Mouse (Mus musculus) lung, postnatal 10 days (tissue): ENCODE measurements around the gene Trove2.

Source experiments
- DNase-seq: peaks from one replicate; pipeline ENCODE4 v3.0.0; 2021

The Trove2 gene

DNA sequence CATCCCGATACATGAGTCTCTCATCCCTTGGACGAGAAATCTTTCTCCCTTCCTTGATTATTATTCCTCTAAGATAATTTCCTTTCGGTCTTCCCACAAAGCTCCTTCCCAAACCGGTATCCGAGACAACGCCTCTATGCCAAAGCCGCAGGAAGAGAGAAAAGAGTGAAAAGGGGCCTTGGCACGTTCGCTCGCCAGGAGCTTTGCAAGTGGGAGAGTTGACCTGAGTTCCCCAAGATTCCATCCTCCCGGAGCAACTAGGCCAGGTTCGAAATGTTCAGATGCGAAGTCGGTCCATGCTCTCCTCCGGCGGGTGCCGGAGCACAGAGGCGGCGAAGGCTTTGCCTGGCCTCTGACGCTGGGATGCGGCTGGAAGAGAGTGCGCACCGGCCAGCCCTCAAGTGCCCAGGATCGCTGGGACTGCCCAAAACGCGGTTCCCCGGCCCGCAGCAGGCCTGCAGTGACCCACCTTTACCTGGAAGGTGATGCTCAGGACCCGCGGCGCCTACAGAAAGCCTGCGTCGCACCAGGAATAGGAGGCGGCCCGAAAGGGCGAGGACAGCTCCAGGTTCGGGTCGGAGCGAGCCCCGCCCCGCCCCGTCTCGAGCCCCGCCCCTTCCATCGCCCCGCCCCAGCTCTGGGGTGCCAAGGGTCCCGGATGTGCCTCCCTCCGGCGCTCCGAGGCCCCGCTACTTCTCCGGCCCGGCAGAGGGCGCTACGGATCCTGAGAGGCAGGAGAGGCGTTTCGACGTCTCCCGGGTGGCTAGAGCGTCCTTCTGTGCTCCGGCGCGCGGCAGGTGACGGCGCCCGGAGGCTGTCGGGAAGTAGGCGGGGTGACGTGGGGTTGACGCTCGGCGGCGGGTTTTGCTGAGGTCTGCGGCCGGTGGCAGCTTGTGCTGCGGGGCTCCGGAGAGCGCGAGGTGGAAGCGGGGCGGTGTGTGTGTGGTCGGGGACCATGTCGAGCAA, at the start of gene Trove2, which contains the start of gene Uchl5:
Gene Trove2 (minus strand): TSS at position 623 of the 966 bp plus-strand sequence.
Gene Uchl5 (plus strand): TSS at position 827 of the 966 bp plus-strand sequence.
- peak; percentile 99 for DNase-seq

DNA sequence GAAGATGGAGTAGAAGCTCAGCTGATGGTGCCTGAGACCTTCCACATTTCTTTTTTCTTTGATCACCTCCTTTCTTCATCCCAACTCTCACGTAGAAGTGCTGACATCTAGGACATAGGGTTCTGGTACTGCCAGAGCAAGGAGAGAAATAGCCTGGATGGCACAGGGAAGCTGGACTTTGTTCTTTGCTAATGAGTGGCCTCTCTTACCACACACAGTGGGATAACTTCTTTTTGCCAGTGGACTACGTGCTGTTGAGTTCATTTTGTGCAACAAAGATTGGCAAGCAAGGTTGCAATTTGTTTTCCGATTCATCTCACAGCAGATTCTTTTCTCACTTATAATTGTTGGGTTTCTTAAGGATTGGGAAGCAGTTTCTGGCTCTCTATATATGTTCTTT, 45.8 kb upstream of the Trove2 start:
- DNase-seq = no peak

DNA sequence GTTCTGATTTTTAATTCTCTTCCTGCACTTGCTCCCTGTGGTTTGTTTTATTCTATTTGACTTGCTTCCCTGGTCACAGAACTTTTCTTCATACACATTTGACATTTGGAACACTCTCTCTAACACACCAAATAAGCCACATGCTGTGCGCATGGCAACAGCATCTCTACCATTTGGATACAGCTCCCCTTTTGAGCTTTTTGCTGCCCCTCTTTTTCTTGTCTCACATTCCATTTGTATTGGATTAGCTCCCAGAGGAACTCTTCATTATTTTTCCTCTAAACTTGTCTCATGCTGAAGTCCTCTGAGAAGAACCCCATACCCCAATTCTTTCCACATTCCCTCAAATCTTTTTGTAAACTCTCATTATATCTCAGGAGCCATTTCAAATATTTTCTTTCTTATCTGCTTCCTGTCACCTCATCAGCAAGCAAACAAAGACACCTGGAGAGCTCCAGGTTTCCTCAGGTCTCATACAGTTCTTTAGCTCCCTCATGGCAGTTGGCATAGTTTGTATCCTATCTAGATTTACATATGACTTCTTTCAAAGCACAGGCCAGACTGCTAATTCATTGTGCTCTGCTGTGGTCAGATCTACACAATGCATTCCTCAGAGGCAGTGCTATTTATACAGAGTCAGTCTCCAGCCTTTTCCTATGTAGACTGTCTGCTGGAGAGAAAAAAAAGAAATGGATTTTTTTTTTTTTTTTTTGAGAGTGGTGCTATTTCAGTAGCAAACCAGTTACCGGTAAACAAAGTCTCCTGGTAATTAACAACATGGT, 43.4 kb upstream of the Trove2 start:
- DNase-seq = no peak

DNA sequence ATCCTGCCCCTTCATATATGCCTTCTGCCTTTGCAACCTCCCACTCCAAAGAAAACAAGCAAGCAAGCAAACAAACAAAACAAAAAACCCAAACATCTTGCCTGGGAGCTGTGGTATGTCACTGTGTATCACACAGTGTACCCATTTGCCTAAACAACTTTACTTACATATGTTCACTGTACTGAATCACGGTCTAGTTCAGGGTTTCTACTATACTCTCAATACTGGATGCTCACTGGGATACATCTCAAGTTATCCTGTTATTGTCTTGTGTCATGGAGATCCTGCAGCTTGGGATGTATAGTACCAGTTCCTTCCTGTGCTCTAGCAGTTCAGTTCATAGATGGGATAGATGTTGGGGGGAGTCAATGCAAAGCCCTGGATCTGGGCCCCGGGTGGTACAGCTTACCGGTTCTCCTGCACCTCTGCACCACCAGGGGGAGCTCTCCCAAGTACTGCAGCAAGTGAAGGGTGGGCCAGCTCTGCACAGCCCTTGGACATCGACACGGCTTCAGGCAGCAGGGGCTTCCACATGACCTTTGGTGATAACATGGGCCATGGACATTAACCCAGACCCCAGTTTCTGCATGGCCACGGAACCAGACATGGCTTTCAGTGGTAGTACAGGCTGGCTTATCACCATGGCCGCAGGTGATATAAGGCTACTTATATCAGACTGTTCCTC, 37.0 kb upstream of the Trove2 start:
- DNase-seq = peak; percentile 89

DNA sequence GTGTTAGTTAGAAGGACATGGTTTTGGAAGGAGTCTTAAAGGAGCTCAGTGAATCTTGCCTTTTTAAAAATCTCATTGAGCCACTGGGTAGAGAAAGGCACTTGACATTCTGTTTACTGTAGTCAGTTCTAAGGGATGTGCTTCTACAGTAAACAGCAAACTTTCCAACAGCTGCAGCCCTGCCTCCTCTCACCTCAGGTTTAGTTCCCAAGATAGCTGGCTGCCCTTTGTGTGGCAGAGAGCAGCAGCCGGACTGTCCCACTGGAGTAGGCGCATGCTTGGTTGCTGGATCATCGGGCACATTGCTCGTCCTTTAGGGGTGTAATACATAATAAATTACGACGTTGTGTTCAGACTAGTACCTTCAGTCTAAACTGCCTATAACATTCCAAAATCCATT, 32.2 kb upstream of the Trove2 start:
- DNase-seq = peak; percentile 19

DNA sequence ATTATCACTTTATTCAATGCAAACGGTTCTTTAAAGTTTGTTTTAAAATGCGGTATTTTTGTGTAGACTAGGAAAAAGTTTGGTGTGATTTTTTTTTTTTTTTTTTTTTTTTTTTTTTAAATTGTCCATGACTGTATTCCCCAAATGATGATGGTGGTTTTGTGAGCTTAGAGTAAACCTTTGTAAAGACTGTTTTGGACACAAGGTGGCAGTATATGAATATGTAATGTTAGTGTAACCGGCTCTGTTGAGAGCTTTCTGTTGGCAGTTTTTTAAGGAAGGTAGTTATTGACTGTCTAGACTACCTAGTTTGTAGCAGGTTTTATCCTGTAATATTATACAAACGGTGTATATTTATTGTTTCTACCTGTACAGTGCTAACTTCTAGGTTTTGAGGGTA, 26.7 kb upstream of the Trove2 start:
- peak; percentile 71 for DNase-seq

DNA sequence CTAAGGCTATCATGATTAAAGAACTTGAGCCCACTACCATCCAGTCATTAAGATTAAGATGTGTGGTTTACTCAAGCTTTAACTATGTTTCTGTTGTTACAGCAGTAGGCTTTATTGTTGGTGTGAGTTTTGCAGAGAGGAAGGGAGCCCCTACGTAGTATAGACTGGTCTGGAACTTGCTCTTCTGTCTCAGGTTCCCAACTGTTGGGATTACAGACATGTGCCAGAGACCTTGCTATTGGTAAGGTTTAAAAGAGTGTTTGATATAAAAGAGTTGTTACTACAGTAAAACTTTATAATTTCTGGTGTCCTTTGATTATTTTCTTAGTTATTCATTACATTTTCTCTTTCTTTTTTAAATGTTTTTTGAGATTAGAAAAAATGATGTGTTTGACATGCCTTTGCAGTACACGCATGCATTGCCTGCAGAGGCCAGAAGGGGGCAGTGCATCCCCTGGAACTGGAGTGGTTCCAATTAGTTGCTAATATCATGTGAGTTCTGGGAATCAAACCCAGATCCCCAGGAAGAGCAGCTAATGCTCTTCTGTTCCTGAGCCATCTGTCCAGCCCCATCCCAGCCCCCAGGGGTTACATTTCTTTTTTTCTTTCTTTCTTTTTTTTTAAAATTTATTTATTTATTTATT, 11.8 kb upstream of the Trove2 start:
- DNase-seq = peak; percentile 40

DNA sequence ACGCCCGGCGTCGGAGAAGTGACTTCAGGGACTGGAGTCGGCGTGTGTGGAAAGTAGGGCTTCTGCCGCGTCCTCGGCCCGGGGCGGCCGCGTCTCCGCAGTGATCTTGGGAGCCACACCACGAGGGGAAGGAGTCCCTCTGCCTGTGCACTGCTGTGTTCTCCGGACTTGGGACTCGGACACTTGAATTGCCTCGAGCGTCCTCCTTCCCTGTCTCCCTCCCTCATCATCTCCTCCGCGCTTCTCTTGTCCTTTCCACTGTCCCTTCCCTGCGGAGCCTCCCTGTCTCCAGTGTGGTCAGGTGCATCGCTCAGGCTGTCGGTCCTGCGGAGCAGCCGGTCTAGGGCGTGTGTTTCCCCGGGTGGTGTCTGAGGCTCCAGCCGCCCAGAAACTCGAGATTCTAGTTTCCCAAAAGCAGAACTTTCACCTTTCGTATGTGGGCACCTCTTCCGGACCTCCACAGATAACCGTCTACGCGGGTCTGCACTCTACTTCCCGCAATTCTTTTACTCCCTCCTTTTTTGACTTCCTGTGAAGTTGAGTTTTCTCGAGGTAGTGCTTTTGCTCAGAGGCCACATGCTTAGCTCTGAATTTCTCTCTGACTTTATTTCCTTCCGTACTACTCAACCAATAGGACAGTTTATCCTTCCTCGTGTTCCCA, 820 bp upstream of the Trove2 start:
- no peak for DNase-seq

DNA sequence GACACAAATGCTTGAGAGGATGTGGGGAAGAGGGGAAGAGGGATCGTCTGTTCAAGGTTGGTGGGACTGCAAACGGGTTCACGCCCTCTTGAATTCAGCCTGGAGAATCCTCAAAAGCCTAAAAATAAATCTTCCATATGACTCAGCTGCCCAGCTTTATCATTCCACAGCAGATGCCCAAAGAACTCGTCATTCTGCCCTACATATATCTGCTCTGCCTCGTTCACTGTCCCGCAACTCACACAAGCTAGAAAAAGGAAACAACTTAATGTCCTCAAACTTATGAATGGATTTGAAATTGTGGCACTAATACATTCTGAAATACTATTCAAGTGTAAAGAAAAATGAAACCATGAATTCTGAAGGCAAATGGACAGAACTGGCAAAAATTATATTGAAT, 3.0 kb downstream of the Trove2 start:
- DNase-seq = no peak

DNA sequence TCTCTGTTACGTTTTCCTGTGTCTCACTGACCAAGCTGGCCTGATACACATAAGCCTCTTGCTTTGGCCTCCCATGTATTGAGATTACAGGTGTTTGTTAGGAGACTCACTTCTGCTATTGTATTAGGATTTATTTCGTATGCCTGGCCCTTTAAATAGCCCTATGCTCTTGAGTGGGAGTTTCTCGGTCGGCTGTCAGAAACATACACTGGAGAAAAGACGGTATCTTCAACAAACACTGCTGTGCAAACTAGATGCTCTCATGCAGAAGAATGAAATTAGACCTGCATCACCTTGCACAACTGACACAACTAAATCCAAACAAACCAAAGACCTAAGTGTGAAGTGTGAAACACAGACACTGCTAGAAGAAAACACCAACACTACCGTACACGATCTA, 3.8 kb downstream of the Trove2 start:
- DNase-seq = no peak

DNA sequence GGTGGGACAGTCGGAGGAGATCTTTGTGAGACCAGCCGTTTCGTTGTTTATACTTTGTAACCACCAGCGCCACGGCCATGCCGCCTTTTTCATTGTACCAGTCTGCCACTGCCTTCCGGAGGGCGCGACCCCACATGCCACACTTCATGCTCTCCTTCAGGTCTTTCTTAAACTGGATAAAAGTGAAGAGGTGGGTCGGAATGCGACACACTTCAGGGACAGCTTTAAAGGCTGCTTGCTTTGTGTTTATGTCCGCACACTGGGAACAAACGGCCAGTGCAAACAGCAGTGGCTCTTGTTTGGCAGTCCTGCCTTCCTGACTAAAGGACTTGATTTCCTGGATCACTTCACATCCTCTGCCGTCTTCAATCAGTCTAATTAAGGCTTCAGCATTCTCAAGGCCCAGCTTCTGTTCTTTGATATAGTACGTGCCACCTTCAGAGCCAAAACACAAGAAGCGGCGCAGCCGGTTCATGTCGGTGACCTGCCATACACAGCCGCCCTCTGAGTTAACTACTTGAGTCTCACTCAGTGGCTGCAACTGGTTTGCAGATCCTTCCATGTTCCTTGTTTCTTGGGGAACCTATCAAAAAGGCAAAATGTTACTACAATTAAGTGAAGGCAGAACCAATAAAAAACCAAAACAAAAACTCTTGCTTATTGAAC, 6.3 kb downstream of the Trove2 start:
- DNase-seq = peak; percentile 49

DNA sequence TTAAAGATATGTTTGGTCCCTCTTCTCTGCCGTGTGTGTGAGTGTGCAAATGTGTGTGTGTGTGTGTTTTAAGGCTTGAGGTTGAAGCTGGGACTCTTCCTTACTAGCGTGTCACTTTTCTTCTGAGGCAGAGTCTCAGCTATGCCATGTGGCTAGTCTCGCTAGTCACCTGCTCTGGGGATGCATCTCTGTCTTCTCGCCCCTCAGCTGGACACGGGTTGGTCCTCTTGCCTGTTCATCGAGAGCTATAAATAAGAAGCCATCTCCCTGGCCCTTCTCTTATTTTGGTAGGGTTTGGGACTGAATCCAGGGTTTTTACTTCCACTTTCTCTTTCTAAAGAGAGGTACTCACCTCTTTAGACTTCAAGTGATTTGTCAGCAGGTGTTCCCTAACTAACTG, 10.6 kb downstream of the Trove2 start:
- no peak for DNase-seq

DNA sequence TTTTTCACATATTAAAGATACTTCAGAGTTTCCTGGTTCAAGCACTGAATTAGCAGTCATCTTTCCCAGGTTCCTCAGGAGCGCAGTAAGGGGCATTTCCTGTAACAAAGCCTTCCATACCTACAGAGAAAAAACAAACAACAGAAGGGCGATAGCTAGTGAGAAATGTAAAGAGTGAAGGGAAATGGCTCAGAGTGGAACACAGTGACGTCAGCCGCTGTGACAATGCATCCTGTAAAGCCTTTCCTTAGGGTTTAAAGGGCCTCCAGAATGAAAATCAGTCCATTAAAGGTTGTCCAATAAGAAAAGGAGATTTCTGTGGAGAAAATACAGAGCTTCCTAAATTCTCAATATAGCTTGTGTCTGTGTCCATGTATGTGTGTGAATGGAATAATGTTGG, 11.1 kb downstream of the Trove2 start:
- no peak for DNase-seq

DNA sequence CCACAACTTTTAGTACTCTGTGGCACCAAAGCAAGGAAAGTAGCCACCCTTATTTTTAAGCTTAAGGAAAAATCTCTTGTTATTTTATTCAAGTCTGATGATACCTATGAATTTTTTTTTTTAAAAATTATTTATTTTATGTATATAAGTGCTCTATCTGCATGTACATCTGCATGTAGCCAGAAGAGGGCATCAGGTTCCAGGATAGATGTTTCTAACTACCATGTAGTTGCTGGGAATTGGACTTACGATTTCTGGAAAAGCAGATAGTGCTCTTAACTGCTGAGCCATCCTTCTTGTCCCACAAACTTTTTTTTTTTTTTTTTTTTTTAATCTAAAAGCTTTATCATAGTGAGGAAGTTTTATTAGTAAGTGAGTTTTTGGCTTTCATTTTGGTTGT, 12.4 kb downstream of the Trove2 start:
- peak; percentile 6 for DNase-seq

DNA sequence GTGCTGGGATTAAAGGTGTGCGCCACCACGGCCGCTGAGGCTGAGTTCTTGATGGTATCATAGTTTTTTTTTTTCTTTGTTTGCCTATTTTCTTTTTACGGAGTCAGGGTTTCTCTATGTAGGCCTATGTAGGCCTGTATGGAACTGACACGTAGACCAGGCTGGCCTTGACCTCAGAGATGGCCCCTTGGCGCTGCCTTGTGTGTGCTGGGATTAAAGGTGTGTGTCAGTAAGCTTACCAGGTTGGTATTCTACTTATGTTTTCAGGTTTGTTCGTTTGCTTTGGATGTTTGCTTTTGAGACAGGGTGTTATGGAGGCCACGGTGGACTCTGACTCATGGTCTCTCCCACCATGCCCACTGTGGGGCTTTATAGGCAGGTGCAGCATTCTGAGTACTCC, 14.7 kb downstream of the Trove2 start:
- no peak for DNase-seq

DNA sequence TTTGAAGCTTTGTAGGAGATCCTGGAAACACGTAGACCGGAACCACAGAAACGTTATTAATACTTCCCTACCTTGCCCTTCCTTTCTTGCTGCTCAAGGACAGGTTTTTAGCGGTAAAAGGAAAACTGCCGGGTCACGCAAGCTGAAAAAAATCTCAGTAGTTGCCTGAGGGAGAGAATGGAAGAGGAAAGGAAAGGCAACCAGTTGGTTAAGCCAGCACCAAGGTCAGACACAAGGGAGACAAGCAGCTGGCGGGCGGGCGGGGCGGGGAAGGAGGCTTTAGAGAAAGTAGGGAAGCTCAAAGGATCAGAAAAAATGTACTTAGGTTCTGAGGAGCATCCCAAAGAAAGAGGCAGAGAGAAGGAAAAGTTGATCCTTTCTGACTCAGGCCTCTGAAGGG, 31.0 kb downstream of the Trove2 start:
- no peak for DNase-seq

DNA sequence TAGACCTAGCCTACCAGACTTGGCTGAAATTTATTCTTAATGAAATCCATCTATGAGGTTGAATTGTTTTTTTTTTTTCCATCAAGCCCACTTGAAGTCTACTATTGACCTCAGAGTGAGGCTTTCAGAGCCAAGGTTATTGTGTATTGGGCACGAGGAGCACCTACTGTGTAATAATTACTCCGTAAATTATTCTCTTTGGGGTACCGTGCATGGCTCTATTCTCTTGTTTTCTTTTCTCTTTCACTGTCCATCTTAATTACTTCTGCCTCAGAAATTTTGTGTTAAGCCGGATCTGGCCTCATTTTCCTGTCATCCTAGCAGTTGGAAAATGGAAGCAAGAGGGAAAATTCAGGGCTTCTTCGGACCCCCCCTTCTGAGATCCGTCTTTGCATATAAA, 34.7 kb downstream of the Trove2 start:
- no peak for DNase-seq

DNA sequence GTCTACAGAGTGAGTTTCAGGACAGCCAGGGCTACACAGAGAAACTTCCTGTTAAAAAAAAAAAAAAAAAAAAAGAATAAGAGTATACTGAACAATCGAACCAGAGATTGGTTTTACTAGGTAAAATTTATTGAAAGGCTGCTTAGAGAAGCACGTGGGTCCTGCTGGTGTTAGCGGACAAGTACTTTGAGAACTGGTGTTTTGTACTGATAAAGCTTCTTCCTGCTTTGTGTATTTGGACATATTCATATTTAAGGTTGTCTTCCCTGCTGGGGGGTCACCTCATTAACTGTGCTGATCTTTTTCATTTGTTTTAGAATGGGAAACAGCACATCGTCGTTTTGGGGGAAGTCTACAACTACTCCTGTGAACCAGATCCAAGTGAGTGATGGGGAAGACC, 35.5 kb downstream of the Trove2 start:
- no peak for DNase-seq

DNA sequence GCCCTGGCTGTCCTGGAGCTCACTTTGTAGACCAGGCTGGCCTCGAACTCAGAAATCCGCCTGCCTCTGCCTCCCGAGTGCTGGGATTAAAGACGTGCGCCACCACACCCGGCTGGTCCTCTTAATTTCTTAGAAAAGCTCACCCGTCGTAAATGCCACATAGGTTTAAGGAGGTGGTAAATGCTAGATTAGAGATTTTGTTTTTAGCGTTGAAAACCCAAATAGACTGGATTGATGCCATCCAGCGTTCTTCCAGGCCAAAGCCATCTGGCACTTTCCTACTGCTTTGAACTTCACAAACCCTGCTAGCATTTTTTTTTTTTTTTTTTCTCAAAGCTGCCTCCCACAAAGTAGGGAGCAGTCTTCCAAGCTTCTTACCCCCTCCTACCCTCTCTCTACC, 36.3 kb downstream of the Trove2 start:
- DNase-seq = no peak

DNA sequence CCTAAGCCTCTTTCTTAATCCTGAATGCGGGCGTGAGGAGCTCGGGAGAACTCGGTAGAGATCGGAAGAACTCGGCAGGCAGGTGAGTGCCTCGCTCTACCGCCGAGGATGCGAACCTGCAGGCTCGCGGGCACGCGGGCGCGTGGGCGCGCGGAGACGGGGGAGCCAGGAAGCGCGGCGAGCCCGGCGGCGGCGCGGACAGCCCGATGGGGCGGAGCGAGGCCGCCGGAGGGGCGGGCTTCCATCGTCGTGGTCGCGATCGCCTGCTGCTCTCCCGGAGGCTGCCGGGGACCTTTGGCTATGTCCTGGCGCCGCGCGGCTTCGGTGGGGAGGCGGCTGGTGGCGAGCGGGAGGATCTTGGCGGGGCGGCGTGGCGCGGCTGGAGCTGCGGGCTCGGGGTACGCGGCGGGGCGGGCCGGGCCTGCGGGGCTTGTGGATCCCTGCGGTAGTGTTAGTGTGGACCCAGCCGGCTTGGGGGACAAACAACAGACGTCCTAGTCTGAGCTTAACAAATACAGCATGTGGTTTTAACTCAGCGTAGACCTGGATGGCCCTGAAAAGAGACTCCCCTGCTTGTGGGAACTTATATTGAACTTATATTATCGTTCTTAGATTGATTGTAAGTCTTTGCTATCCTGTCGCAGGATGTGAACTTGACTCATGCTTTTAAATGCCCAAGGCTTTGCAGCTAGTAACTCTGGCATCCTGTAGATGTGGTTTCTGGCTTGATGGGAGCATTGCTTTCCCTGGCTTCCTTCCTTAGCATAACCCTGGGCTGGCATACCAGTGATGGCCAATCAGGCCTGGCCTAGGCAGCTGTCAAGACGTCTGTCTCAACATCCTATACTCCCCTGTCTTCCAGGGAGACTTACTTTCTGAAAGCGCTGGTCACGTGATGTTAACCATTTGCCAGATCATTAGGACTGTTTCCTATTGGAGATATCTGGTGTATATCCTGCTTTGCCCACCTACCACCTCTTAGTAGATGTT, 37.2 kb downstream of the Trove2 start:
- DNase-seq = peak; percentile 88
